Mouse (Mus musculus): ENCODE results near the gene Arl11.
"Not testable (repeated sequence)": the region's sequence is repeated elsewhere in the genome, so short reads cannot be mapped to it uniquely, and the experiment has no call there.

Gene Arl11

DNA sequence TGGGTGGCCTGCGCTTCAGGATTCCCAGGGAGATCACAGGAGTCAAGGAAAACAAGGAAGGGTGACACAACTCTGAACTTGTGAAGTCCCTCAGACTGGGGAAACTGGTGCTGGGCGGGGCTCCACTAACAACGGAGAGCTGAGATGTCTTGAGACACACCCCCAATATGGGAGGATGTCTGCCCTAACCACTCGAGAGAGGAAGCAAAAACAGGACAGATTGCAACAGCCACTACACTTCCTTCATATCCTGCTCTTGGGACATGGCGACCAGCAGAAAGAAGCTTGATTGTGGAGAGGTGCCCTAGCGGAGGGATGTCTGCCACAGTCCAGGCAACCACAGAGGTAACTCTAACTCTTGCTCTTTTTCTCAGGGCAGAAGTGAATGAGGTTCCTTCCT, at the start of gene Arl11:
Gene Arl11, plus strand, starts transcription at position 161 of the 400 bp plus-strand sequence.
- DNase-seq: peak in 1 of 2 experiments; percentile 11

GRCm38 (mm10) chr14:61267908-61268475, 41.6 kb upstream of the Arl11 start:
- no peak for DNase-seq

DNA sequence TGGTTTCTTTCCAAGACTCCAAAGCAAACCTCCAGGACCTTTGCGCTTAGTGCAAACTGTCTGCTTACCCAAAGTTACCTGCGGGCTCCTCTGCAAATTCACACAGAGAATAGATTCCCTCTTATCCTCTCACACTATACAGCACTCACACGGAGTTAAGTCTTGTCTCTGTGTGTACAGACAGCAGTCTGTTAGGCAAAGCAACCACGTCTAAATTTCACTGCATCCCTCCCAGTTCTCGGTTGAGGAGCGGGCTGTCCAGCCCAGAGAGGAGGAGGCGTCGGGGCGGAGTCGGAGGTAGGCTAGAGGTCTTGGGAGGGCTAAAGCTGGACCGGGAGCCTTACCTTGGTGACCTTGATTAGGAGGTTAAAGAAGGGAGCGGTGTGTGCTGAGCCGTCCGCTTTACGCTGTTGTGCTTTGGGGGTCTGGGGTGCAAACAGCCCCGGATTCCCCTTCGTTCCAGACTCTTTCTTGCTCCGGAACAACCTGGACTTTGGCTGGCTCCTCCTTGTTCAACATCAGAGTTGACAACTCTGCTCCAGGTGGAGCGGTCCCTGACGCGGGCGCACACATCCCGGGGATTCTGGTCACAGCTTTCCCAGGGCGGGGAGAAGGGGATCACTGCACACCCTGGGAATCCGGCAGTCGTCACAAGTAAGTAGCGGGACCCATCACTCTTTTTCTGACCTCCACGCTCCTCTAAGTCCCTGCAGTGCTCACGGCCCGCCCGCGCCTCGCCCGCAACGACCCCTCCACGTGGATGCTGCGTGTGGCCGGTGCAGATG, 34.9 kb upstream of the Arl11 start:
- DNase-seq: no peak

- DNase-seq: peak in 1 of 2 experiments; percentile 18
Measured at GRCm38 (mm10) chr14:61277285-61277684, 32.3 kb upstream of the Arl11 start.

DNA sequence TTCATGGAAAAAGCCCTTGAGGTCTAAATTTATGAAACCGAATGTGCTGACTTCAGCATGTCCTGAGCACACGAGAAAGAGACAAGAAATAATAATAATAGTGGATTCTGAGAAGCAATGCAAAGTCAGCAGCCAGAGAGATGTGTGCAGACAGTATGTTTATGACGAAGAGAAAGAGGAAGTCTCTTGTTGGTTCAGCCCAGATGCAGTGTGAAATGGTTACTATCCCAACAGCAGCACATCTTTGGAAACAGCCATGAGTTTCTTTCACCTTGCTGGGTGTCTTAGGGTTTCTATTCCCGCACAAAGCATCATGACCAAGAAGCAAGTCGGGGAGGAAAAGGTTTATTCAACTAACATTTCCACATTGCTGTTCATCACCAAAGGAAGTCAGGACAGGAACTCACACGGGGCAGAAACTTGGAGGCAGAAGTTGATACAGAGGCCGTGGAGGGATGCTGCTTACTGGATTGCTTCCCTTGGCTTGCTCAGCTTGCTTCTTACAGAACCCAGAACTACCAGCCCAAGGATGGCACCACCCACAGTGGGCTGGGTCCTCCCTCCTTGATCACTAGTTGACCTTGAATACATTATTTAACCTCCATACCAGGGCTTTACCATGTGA, 30.8 kb upstream of the Arl11 start:
- DNase-seq: no peak

DNA sequence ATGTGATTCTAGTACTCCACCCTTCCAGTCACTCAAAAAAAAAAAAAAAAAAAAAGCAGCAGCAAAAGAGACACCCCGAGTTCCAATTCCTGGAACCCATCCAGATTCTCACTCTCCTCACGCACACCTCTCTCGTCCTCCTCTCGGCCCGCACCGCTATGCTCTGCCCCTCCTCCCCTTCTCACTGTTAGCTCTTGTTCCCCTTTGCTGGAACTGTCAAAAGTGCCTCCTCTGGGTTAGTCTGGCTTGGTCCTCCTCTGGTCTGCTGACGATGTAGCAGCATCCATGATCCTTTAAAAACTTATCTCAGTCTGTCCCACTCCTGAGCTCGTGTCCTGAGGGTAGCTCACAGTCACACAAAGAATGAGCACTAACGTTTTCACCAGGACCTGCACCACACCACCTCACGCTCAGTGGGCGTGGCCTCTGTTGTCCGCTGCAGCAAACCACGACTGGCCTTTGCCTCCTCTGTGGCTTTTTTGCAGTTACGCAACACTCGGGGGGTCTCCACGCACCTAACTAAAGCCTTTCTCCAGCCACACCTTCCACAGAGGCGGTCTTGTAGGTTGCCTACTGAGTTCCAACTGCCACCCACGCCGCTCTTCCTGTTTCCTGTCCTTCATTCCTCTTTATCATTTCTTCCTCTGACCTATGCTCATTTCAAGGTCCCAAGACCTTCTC, 20.8 kb upstream of the Arl11 start:
- no peak for DNase-seq

- no peak for DNase-seq
Measured at GRCm38 (mm10) chr14:61290664-61291063, 18.9 kb upstream of the Arl11 start.

GRCm38 (mm10) chr14:61293884-61294737, 15.4 kb upstream of the Arl11 start:
- DNase-seq: peak; percentile 30 to 35

GRCm38 (mm10) chr14:61294738-61295079, 14.8 kb upstream of the Arl11 start:
- no peak for DNase-seq

DNA sequence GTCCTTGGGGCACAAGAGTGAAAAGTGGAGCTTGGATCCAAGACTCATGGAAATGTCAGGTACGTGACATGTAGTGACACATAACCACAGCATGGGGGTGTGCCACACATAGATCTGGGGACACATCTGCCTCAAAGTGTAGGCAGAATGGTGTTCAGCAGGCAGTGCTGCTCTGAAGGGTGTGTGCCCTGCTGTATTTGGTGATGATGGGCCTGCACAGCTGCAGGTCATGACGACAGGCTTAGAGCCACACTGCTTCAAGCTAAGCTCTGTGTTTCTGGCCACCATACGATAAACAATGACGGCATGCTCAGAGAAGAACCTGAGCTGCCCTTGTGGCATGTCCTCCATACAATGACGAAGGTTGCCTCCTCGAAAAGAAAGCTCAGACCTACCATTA, 9.7 kb upstream of the Arl11 start:
- no peak for DNase-seq

DNA sequence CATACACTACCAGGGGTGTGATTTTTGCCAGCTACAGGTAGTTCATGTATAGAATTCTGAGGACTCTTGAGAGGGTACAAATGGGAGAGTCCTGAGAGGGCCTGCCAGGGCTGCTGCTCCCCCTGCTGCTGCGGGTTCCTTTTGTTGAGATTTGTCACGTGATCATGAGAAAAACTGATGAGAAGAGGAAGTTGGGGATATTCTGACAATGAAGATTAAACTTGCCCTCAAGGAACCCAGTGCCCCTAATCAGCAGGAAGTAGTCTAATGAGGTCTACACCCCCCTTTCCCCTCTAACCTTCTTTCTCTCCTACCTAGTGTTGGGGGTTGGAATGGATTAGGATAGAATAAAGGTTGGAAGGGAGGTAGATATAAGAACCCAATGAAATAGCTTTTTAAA, 8.2 kb upstream of the Arl11 start:
- no peak for DNase-seq

DNA sequence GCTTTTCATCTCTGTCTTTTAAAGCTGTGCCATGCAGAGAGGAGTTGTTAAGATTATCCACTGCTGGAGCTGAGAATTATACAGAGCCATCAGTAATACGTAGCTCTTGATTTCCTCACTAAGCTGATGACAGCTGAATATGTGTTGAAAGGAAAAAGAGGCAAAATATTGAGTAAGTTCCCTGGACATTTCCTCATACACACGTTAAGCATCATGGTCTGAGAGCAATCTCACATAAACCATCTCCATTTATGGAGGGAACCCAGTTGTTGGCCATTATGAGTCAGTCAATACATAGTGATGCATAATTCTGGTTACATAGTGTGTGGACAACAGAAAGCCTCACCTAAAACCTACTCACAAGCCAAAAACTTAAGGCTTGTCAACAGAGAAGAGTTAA, 7.1 kb upstream of the Arl11 start:
- DNase-seq: no peak

DNA sequence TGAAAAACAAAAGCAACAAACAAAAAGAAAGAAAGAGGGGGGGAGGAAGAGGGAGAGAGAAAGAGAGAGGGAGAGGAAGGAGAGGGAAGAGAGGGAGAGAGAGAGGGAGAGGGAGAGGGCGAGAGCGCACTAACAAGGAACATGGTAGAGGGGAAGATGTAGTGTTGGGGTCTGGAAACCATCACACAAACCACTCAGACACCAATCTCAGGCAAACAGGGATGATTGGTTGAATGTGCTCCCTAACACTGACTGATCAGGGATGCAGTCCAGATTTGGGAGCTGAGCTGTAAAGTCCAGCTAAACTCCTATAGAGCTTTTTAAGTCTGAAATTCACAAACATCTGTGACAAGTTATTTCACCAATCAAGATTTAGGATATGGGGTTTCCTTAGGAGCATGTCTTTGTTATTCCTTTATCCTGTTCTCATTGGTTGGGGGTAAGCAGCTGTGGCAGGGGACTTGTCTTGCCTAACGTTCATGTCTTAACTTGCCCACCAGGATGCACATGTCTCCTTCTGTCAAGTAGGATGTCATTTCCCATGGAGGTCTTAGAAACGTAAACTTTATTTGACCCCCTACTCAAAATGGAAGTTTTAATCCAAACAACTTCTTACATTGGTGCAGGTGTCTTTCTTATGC, 5.5 kb upstream of the Arl11 start:
- DNase-seq: no peak

DNA sequence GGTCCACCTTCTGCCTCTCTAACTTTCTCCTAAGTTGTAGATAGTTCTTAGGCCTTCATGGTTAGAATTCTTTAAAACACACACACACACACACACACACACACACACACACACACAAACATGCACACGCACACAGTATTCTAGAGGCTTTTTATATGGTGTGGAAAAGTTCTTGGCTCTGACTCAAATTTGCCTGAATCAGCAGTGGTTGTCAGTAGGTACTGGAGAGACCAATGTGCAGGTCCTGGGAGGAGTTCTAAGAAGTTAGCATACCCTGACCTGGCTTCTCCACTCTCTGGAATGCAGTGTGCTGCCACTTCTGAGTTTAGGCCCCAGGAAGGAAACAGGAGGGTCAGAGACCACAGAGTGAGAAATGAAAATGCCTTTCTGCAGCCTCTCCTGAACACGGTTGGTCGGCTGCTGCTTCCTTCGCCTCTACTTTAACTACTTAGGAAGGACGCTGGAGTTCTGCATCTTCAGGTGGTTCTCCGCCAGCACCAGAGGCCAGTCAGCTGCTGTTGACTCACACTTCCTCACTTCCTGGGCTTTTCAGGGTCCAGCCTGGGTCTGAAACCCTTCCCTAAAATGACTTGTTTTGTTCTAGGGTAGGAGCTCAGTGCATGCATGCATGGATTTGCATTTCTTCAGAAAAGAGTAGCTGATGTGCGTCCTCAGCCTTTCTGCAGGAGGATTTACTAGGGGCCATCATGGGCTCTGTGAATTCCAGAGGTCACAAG, 651 bp downstream of the Arl11 start:
- DNase-seq: no peak

- DNase-seq: no peak
Measured at GRCm38 (mm10) chr14:61310963-61311362, 1.4 kb downstream of the Arl11 start.

GRCm38 (mm10) chr14:61316861-61317260, 7.3 kb downstream of the Arl11 start:
- peak; percentile 12 to 24 for DNase-seq

- no peak for DNase-seq
Measured at GRCm38 (mm10) chr14:61320765-61321164, 11.2 kb downstream of the Arl11 start.

GRCm38 (mm10) chr14:61321200-61321599, 11.6 kb downstream of the Arl11 start:
- no peak for DNase-seq

DNA sequence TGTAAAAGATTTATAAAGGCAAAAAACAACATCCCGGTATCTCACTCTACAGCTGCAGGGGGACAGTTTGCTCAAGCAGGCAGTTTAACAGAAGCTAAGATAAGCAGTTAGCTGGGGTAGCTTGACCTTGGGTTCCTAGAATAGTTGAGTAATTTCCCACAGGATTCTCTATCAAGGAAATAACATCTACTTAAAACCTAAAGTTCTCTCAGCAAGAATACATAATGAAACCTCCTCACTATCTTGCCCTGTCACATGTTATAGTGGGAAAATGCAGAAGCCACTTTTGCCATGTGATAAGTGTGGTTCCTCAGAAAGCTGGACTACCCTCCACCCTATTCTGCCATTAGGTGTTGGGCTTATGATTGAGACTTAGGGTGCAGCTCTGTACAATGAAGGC, 13.2 kb downstream of the Arl11 start:
- no peak for DNase-seq

- DNase-seq: not testable (repeated sequence)
Measured at GRCm38 (mm10) chr14:61327007-61327406, 17.5 kb downstream of the Arl11 start.
